Mouse (Mus musculus): Measurements from ENCODE around the gene 2810004N23Rik. TPM values are rescaled to one million over a fixed set of nuclear protein-coding genes. Genes with fewer than 3 reads are reported as not detected.
"Not testable (repeated sequence)": the region's sequence is repeated elsewhere in the genome, so short reads cannot be mapped to it uniquely, and the experiment has no call there.

The 2810004N23Rik gene
- polyA plus RNA-seq, 1 experiment from 2014 or later: 18.0 TPM

GRCm38 (mm10) chr8:124859466-124859865 lies 3.5 kb downstream of the 2810004N23Rik start:
- Histone ChIP-seq H3K4me3 (ENCODE audit: low read depth, low read length) (no peak overlapping the region), H3K9me3 (ENCODE audit: low read length) (no peaks in the 10 kb centered on the region), H3K27me3 (replicated peaks; ENCODE audit: insufficient read depth, low read length) (no peaks in the 10 kb centered on the region), H3K36me3 (ENCODE audit: insufficient read depth, low read length) (peaks cover 11% of the 10 kb centered on the region; the same call in 1 of the 2 replicates), H3K27ac (ENCODE audit: low read length) (no peak overlapping the region), H3K9ac (replicated peaks; ENCODE audit: low read depth) (no peak overlapping the region), H3K4me1 (ENCODE audit: insufficient read depth, low read depth, low read length) (no peaks in the 10 kb centered on the region; the same call in 1 of the 2 replicates), H3K4me2 (replicated peaks; ENCODE audit: low read depth, low read length) (no peak overlapping the region)
- TF ChIP-seq CTCF (IDR thresholded peaks at IDR 0.05) (peak; percentile 66), EP300 (IDR thresholded peaks at IDR 0.05) (no peak)
- DNase-seq (ENCODE audit: low spot score) (peak; percentile 22), ATAC-seq (no peak)

DNA sequence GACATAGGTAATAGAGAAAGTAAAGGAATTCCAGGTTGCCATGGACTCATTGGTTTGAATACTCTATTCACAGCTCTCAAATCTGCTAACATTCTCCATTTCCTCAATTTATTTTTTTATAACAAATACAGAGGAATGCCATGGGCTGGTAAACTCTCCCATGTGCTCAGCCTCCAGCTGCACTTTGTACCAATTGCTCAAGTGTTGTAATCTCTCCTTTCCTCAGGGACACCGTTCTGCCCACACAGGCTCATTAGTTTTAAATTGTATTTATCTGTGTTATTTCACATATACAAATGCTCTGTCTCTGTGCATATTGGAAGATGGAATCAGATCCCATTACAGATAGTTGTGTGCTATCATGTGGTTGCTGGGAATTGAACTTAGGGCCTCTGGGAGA lies 9.4 kb downstream of the 2810004N23Rik start:
- ATAC-seq (no peak), DNase-seq (ENCODE audit: low spot score) (no peak)
- peaks cover 7% of the 10 kb centered on the region; the same call in 1 of the 2 replicates for H3K36me3 ChIP-seq (ENCODE audit: insufficient read depth, low read length)
- TF ChIP-seq CTCF (IDR thresholded peaks at IDR 0.05) (no peak), EP300 (IDR thresholded peaks at IDR 0.05) (no peak)
- no peak overlapping the region for H3K4me3 ChIP-seq (ENCODE audit: low read depth, low read length)
- no peak overlapping the region for H3K27ac ChIP-seq (ENCODE audit: low read length)
- 97% methylated on average over 1 of the region's 1 CpGs for WGBS
- H3K27me3 ChIP-seq (replicated peaks; ENCODE audit: insufficient read depth, low read length): no peaks in the 10 kb centered on the region
- H3K4me1 ChIP-seq (ENCODE audit: insufficient read depth, low read depth, low read length): no peaks in the 10 kb centered on the region
- H3K9ac ChIP-seq (replicated peaks; ENCODE audit: low read depth): no peak overlapping the region
- H3K4me2 ChIP-seq (replicated peaks; ENCODE audit: low read depth, low read length): no peak overlapping the region
- no peaks in the 10 kb centered on the region for H3K9me3 ChIP-seq (ENCODE audit: low read length)

- Histone ChIP-seq H3K27me3 (replicated peaks; ENCODE audit: insufficient read depth, low read length) (no peaks in the 10 kb centered on the region), H3K9ac (replicated peaks; ENCODE audit: low read depth) (no peak overlapping the region), H3K27ac (ENCODE audit: low read length) (no peak overlapping the region), H3K9me3 (ENCODE audit: low read length) (no peaks in the 10 kb centered on the region), H3K4me2 (replicated peaks; ENCODE audit: low read depth, low read length) (no peak overlapping the region), H3K4me3 (ENCODE audit: low read depth, low read length) (no peak overlapping the region), H3K4me1 (ENCODE audit: insufficient read depth, low read depth, low read length) (no peaks in the 10 kb centered on the region), H3K36me3 (ENCODE audit: insufficient read depth, low read length) (0 out of 2 replicates have a peak, but pooled peaks cover 6% of the 10 kb centered on the region)
- WGBS: 88% methylated on average over 5 of the region's 5 CpGs
- DNase-seq (ENCODE audit: low spot score) (no peak), ATAC-seq (no peak)
- TF ChIP-seq CTCF (IDR thresholded peaks at IDR 0.05) (no peak), EP300 (IDR thresholded peaks at IDR 0.05) (no peak)
These were observed 17.3 kb downstream of the 2810004N23Rik start for GRCm38 (mm10) chr8:124845573-124845972.

- Histone ChIP-seq H3K27ac (ENCODE audit: low read length) (no peak overlapping the region), H3K4me1 (ENCODE audit: insufficient read depth, low read depth, low read length) (no peaks in the 10 kb centered on the region), H3K9ac (replicated peaks; ENCODE audit: low read depth) (no peak overlapping the region), H3K9me3 (ENCODE audit: low read length) (no peaks in the 10 kb centered on the region), H3K4me2 (replicated peaks; ENCODE audit: low read depth, low read length) (no peak overlapping the region), H3K27me3 (replicated peaks; ENCODE audit: insufficient read depth, low read length) (no peaks in the 10 kb centered on the region), H3K36me3 (ENCODE audit: insufficient read depth, low read length) (0 out of 2 replicates have a peak, but pooled peaks cover 6% of the 10 kb centered on the region), H3K4me3 (ENCODE audit: low read depth, low read length) (no peak overlapping the region)
- ATAC-seq (peak; percentile 32; the same call in 1 of the 2 replicates), DNase-seq (ENCODE audit: low spot score) (peak; percentile 79)
- no peak for TF ChIP-seq EP300 (IDR thresholded peaks at IDR 0.05)
- TF ChIP-seq CTCF (IDR thresholded peaks at IDR 0.05): no peak
- 40% methylated on average over 3 of the region's 3 CpGs for WGBS
These were observed 17.8 kb downstream of the 2810004N23Rik start for GRCm38 (mm10) chr8:124845131-124845530.

GRCm38 (mm10) chr8:124842929-124843328 lies 20.0 kb downstream of the 2810004N23Rik start:
- ATAC-seq; H3K36me3 ChIP-seq (ENCODE audit: insufficient read depth, low read length): not testable (repeated sequence)
- WGBS: 72% methylated on average over 1 of the region's 1 CpGs

DNA sequence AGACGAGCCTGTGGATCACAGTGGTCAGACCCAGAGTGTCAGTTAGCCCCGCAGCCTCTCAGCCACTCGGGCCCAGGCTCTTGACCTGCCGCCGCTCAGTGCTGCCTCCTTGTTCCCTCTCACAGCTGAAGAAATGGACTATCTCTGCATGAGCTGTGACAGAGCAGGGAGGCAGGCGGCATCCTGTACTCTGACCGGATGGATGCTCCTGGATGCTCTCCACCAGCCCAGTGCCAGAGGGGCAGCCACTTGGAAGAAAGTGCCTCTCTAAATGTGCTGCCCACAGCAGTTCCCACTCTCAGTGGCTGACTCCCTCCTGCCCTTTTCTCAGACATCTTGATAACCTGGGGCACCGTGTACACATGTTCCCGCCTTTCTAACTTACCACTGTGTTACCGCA lies 21.1 kb downstream of the 2810004N23Rik start:
- Histone ChIP-seq H3K27ac (ENCODE audit: low read length) (no peak overlapping the region), H3K4me1 (ENCODE audit: insufficient read depth, low read depth, low read length) (no peaks in the 10 kb centered on the region), H3K4me3 (ENCODE audit: low read depth, low read length) (no peak overlapping the region), H3K27me3 (replicated peaks; ENCODE audit: insufficient read depth, low read length) (no peaks in the 10 kb centered on the region), H3K9me3 (ENCODE audit: low read length) (no peaks in the 10 kb centered on the region), H3K9ac (replicated peaks; ENCODE audit: low read depth) (no peak overlapping the region), H3K4me2 (replicated peaks; ENCODE audit: low read depth, low read length) (no peak overlapping the region), H3K36me3 (ENCODE audit: insufficient read depth, low read length) (peaks cover 6% of the 10 kb centered on the region; the same call in 1 of the 2 replicates)
- TF ChIP-seq EP300 (IDR thresholded peaks at IDR 0.05) (no peak), CTCF (IDR thresholded peaks at IDR 0.05) (no peak)
- no peak for DNase-seq (ENCODE audit: low spot score)
- 88% methylated on average over 10 of the region's 10 CpGs for WGBS
- no peak for ATAC-seq

More at GRCm38 (mm10) chr8:124842929-124843328, 20.0 kb downstream of the 2810004N23Rik start:
- H3K27ac ChIP-seq (ENCODE audit: low read length); H3K9me3 ChIP-seq (ENCODE audit: low read length); H3K27me3 ChIP-seq (replicated peaks; ENCODE audit: insufficient read depth, low read length); H3K4me1 ChIP-seq (ENCODE audit: insufficient read depth, low read depth, low read length); H3K4me3 ChIP-seq (ENCODE audit: low read depth, low read length); DNase-seq (ENCODE audit: low spot score); H3K4me2 ChIP-seq (replicated peaks; ENCODE audit: low read depth, low read length); H3K9ac ChIP-seq (replicated peaks; ENCODE audit: low read depth): not testable (repeated sequence)

- no peak overlapping the region for H3K9ac ChIP-seq (replicated peaks; ENCODE audit: low read depth)
These were observed 22.0 kb downstream of the 2810004N23Rik start for GRCm38 (mm10) chr8:124840900-124841299.

More at GRCm38 (mm10) chr8:124840900-124841299, 22.0 kb downstream of the 2810004N23Rik start:
- H3K4me1 ChIP-seq (ENCODE audit: insufficient read depth, low read depth, low read length): no peaks in the 10 kb centered on the region
- H3K27ac ChIP-seq (ENCODE audit: low read length): no peak overlapping the region
- ATAC-seq (no peak), DNase-seq (ENCODE audit: low spot score) (no peak)
- TF ChIP-seq EP300 (IDR thresholded peaks at IDR 0.05) (no peak), CTCF (IDR thresholded peaks at IDR 0.05) (no peak)
- peaks cover 6% of the 10 kb centered on the region; the same call in 1 of the 2 replicates for H3K36me3 ChIP-seq (ENCODE audit: insufficient read depth, low read length)
- no peak overlapping the region for H3K4me3 ChIP-seq (ENCODE audit: low read depth, low read length)
- H3K27me3 ChIP-seq (replicated peaks; ENCODE audit: insufficient read depth, low read length): no peaks in the 10 kb centered on the region
- no peak overlapping the region for H3K4me2 ChIP-seq (replicated peaks; ENCODE audit: low read depth, low read length)
- H3K9me3 ChIP-seq (ENCODE audit: low read length): no peaks in the 10 kb centered on the region
- WGBS: 97% methylated on average over 7 of the region's 7 CpGs

Measured in lung, postnatal 0 days (tissue).